Mouse (Mus musculus) liver, embryonic 14.5 days (tissue): ENCODE results near the gene Stx8. TPM values are rescaled to one million over a fixed set of nuclear protein-coding genes. Genes with fewer than 3 reads are reported as not detected.

ENCODE experiments used
- ATAC-seq: fragments of 200-750 bp; cut with Nextera tagmentation; 2 replicates; pipeline ENCODE4 v1.8.0; 2017; ENCODE audit warnings: moderate number of reproducible peaks, mild to moderate bottlenecking, moderate library complexity; ENCODE audit not compliant: insufficient read depth
- DNase-seq, 3 experiments: peaks; one replicate each; pipeline ENCODE4 v3.0.0-alpha.2; 2012 to 2013; ENCODE audit warnings: low read depth in 3 of 3, low spot score in 3 of 3
- H3K27ac ChIP-seq: fragments of 300-500 bp; sonication (generic); 2 replicates; pipeline ENCODE4 v1.5.1; 2014; ENCODE audit warnings: moderate library complexity, mild to moderate bottlenecking, control low read depth, inconsistent platforms
- H3K27me3 ChIP-seq: fragments of 300-500 bp; sonication (generic); 2 replicates; pipeline ENCODE4 v1.6.1; 2014; ENCODE audit warnings: mild to moderate bottlenecking, low read length, moderate library complexity; ENCODE audit not compliant: control insufficient read depth, insufficient read depth
- H3K36me3 ChIP-seq: fragments of 300-500 bp; sonication (generic); replicated peaks from 2 replicates; pipeline ENCODE4 v1.6.1; 2014; ENCODE audit warnings: low read depth; ENCODE audit not compliant: control insufficient read depth, insufficient read depth
- H3K4me1 ChIP-seq, 2 experiments: fragments of 200-500 bp in 1 of 2; fragments of 300-500 bp in 1 of 2; sonication (generic) in 1 of 2; replicated peaks; 2 replicates each; pipeline ENCODE4 v1.6.1; 2012 to 2014; ENCODE audit warnings: antibody characterized with exemption in 1 of 2, inconsistent platforms in 1 of 2, low read length in 1 of 2; ENCODE audit not compliant: control insufficient read depth in 2 of 2, insufficient read depth in 2 of 2
- H3K4me2 ChIP-seq: fragments of 300-500 bp; sonication (generic); 2 replicates; pipeline ENCODE4 v1.6.1; 2014; ENCODE audit warnings: low read depth, mild to moderate bottlenecking, control low read depth, moderate library complexity
- H3K4me3 ChIP-seq, 2 experiments: fragments of 200-500 bp in 1 of 2; fragments of 300-500 bp in 1 of 2; sonication (generic) in 1 of 2; 2 replicates each; pipeline ENCODE4 v1.5.1; 2012 to 2014; ENCODE audit warnings: low read depth in 2 of 2, low read length in 2 of 2, mild to moderate bottlenecking in 2 of 2, control low read depth in 1 of 2, inconsistent platforms in 1 of 2, moderate library complexity in 1 of 2; ENCODE audit not compliant: insufficient read depth in 1 of 2
- H3K9ac ChIP-seq: fragments of 300-500 bp; sonication (generic); replicated peaks from 2 replicates; pipeline ENCODE4 v1.6.1; 2014; ENCODE audit warnings: mild to moderate bottlenecking, control low read depth, moderate library complexity
- H3K9me3 ChIP-seq: fragments of 300-500 bp; sonication (generic); 2 replicates; pipeline ENCODE4 v1.6.1; 2016; ENCODE audit warnings: low read length, mixed read lengths; ENCODE audit not compliant: control insufficient read depth
- CTCF ChIP-seq: IDR thresholded peaks from 2 replicates; pipeline ENCODE4 v1.5.1; 2016; ENCODE audit warnings: antibody characterized with exemption, low read depth, control low read depth
- EP300 ChIP-seq: IDR thresholded peaks from 2 replicates; pipeline ENCODE4 v1.6.1; 2016; ENCODE audit warnings: antibody characterized with exemption, low read depth
- WGBS: fragments of 180-500 bp; shearing (Covaris S2); extraction: QIAGEN DNeasy Blood & Tissue Kit; methylation state at CpG from one replicate; pipeline ENCODE4 v1.1.7; 2014; ENCODE audit not compliant: insufficient replicate concordance; 5-methylcytosine and 5-hydroxymethylcytosine counted together
- polyA plus RNA-seq, 2 experiments: library from polyadenylated mRNA; depleted of rRNA in 1 of 2; stranded (reverse) in 1 of 2; unstranded in 1 of 2; fragments of >200 nt; fragmentation: Nextera tagmentation in 1 of 2; extraction: Ambion mirVana in 1 of 2; gene quantifications; 2 replicates each; pipeline versions ENCODE4 v1.2.1 to v1.2.3; 2012 to 2014

Stx8 gene
- polyA plus RNA-seq, 2 experiments, result 8.1 to 24.5 TPM

- TF ChIP-seq CTCF, result no peak
- TF ChIP-seq EP300, result no peak
- no peaks in the 10 kb centered on the region for H3K4me1 ChIP-seq
- H3K36me3 ChIP-seq, result no peaks in the 10 kb centered on the region
- H3K9ac ChIP-seq, result no peak overlapping the region
- H3K27ac ChIP-seq, result no peak overlapping the region
- DNase-seq, result no peak
- no peak overlapping the region for H3K4me3 ChIP-seq
- no peak overlapping the region for H3K4me2 ChIP-seq
- H3K27me3 ChIP-seq, result no peaks in the 10 kb centered on the region
- no peak for ATAC-seq
- no peaks in the 10 kb centered on the region for H3K9me3 ChIP-seq
- 57% methylated on average over 9 of the region's 9 CpGs for WGBS
Observed at GRCm38 (mm10) chr11:68214496-68215205, 248.7 kb downstream of the Stx8 start.

DNA sequence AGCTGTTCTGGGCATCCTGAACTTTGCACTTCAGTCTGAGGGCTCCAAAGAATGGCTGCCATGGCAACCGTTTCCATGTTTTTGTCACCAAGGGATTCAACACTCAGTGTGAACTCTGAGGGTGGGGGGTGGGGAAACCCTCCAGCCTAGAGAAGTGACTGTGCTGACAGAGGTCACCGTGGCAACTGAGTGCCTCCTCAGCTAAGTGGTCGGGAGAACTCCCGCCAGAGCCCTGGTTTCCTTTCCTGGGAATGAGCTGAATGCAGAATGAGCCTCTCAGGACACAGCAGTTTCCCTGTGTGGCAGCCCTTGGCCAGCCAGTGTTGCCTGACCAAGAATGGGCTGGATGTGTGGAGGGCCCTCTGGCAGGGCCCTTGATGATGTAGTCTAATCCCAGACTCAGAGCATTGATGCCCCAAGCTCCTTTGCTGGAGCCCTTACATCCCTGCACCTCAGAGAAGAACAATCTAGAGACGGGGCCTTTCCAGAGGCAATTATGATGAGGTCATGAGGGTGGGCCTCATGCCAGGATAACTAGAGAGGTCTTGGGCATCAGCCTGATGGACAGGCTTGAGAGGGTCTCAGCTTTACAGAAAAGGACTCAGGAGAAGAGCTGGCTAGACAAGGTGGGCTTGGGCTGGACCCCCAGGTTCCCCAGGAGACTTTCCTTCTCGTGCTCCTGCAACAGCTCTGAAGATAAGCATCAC is 249.4 kb downstream of the Stx8 start:
- H3K9me3 ChIP-seq, result no peaks in the 10 kb centered on the region
- no peak overlapping the region for H3K9ac ChIP-seq
- WGBS, result 40% methylated on average over 6 of the region's 6 CpGs
- no peaks in the 10 kb centered on the region for H3K27me3 ChIP-seq
- no peaks in the 10 kb centered on the region for H3K4me1 ChIP-seq
- no peak overlapping the region for H3K27ac ChIP-seq
- no peak overlapping the region for H3K4me3 ChIP-seq
- no peak overlapping the region for H3K4me2 ChIP-seq
- ATAC-seq (no peak), DNase-seq (no peak)
- TF ChIP-seq CTCF (no peak), EP300 (no peak)
- H3K36me3 ChIP-seq, result no peaks in the 10 kb centered on the region

DNA sequence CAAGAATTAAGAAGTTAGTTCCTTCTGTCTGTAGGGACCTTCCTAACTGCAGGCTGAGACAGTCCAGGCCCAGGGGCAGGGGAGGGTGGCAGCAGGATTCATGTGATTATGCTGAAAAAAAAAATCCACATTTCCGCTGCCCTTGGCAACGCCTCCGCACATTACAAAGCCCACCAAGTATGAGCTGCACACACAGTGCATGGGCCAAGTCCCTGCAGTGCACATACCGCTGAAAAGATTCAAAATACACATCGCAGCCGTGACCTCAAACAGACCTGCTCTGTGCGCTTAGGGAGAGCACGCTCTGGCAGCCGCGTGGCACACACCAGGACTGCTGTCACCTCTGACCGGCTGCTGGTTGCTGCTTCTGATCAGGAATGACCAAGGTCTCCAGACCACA is 250.0 kb downstream of the Stx8 start:
- Histone ChIP-seq H3K36me3 (no peaks in the 10 kb centered on the region), H3K27ac (no peak overlapping the region), H3K27me3 (no peaks in the 10 kb centered on the region), H3K9ac (no peak overlapping the region), H3K4me1 (no peaks in the 10 kb centered on the region), H3K4me3 (no peak overlapping the region), H3K9me3 (no peaks in the 10 kb centered on the region), H3K4me2 (no peak overlapping the region)
- WGBS, result 77% methylated on average over 11 of the region's 11 CpGs
- no peak for ATAC-seq
- TF ChIP-seq CTCF, result no peak
- TF ChIP-seq EP300, result no peak
- DNase-seq, result no peak

- Histone ChIP-seq H3K4me2 (no peak overlapping the region), H3K4me3 (no peak overlapping the region), H3K27me3 (no peaks in the 10 kb centered on the region), H3K4me1 (no peaks in the 10 kb centered on the region), H3K27ac (no peak overlapping the region), H3K9me3 (no peaks in the 10 kb centered on the region), H3K9ac (no peak overlapping the region), H3K36me3 (no peaks in the 10 kb centered on the region)
- 64% methylated on average over 4 of the region's 4 CpGs for WGBS
- ATAC-seq, result no peak
- DNase-seq, result no peak
- TF ChIP-seq EP300 (no peak), CTCF (no peak)
Observed at GRCm38 (mm10) chr11:68220733-68221132, 254.7 kb downstream of the Stx8 start.

DNA sequence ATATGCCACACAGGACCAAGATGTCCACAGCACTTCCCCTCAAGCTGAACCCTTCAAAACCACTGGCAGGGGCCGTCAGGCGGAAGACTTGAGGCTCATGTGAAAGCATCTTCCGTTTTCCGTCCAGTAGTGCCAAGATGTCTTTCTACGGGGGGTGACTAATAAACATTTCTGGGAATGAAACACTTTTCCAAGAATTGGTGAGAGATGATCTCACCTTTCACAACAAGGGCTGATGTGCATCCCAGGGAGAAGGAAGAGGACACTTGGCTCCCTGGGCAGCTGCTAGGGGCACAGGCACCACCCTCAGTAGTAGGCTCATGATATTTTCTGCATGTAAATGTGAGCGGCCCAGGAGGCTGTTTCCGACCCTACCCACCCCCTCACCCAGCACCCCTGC is 256.2 kb downstream of the Stx8 start:
- H3K4me2 ChIP-seq, result no peak overlapping the region
- H3K9me3 ChIP-seq, result no peaks in the 10 kb centered on the region
- no peak overlapping the region for H3K9ac ChIP-seq
- no peaks in the 10 kb centered on the region for H3K27me3 ChIP-seq
- whole genome bisulfite sequencing, result 54% methylated on average over 7 of the region's 7 CpGs
- H3K4me1 ChIP-seq, result no peaks in the 10 kb centered on the region
- no peak overlapping the region for H3K4me3 ChIP-seq
- no peaks in the 10 kb centered on the region for H3K36me3 ChIP-seq
- H3K27ac ChIP-seq, result no peak overlapping the region
- ATAC-seq, result no peak
- no peak for DNase-seq
- TF ChIP-seq EP300 (no peak), CTCF (no peak)
